Mouse (Mus musculus) cerebellum, adult (tissue): ENCODE results near the gene Tnfsfm13.
"Not testable (repeated sequence)": the region's sequence is repeated elsewhere in the genome, so short reads cannot be mapped to it uniquely, and the experiment has no call there.

Experiments used
- ATAC-seq: cut with Nextera tagmentation; 2 replicates; pipeline ENCODE4 v1.9.2; 2017; ENCODE audit warnings: mild to moderate bottlenecking, moderate library complexity, mixed read lengths; ENCODE audit not compliant: insufficient number of reproducible peaks, low FRiP score, low TSS enrichment

Tnfsfm13 gene

GRCm38 (mm10) chr11:69695361-69696181 is at the start of gene Tnfsfm13, which contains the start of gene Tnfsf12:
Gene Tnfsfm13 (minus strand): TSS chr11:69696098.
Gene Tnfsf12 (minus strand): TSS chr11:69695849.
- ATAC-seq, result peak; percentile 45; the same call in 1 of the 2 replicates

GRCm38 (mm10) chr11:69731408-69731807 is 35.5 kb upstream of the Tnfsfm13 start:
- ATAC-seq, result not testable (repeated sequence)

GRCm38 (mm10) chr11:69729063-69729462 is 33.2 kb upstream of the Tnfsfm13 start:
- ATAC-seq, result no peak

- no peak for ATAC-seq
Measured at GRCm38 (mm10) chr11:69725951-69726350, 30.1 kb upstream of the Tnfsfm13 start.

- ATAC-seq, result no peak
Measured at GRCm38 (mm10) chr11:69723074-69723473, 27.2 kb upstream of the Tnfsfm13 start.

DNA sequence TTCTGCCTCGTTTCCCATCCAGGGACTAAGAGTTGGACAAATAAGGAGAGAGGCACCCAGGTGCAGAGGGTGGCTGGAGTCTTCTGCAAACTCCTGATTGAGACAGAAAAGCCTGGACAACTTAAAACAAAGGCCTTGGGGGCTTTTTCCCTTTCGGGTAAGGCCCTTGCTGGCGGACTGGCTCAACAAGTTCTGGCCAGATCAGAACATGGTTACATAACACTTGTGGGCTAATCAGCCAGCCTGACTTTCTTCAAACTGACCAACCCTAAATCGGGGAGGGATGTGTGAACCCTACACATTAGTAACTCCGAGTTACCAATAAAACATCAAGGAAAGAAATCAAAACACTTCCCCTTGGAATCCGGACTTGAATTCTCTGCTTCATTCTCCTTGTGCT is 25.0 kb upstream of the Tnfsfm13 start:
- no peak for ATAC-seq

DNA sequence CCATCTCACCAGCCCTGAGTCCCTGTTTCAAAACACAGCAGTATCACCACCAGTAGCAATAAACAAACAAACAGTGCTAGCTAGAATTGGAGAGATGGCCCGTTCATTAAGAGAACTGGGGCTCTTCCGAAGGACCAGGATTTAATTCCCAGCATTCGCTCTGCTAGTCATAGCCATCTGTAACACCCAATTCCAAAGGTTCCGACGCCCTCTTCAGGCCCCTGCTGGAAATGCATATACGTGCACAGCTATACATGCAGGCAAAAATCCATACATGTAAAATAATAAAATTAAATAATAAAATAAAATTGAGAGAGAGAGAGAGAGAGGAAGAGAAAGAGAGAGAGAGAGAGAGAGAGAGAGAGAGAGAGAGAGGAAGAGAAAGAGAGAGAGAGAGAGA is 23.5 kb upstream of the Tnfsfm13 start:
- no peak for ATAC-seq

- ATAC-seq, result no peak
Measured at GRCm38 (mm10) chr11:69718661-69719060, 22.8 kb upstream of the Tnfsfm13 start.

GRCm38 (mm10) chr11:69716953-69717352 is 21.1 kb upstream of the Tnfsfm13 start:
- no peak for ATAC-seq

DNA sequence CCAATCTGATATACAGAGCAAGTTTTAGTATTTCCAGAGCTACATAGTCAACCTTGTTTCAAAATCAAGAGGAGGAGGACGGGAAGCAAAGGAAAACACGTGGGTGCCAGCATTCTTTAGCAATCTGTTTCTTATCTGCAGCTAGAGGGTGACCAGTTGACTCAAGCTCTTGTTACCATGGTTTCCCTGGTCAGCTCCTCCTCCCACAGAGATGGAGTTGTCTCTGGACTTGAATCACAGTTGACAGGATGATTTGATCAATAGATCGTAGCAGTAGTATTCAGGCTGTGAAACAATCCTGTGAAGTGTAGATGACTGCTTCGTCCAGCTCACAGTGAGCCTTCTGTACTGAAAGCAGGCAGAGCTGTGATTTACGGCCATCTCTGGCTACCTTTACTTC is 20.0 kb upstream of the Tnfsfm13 start:
- no peak for ATAC-seq

DNA sequence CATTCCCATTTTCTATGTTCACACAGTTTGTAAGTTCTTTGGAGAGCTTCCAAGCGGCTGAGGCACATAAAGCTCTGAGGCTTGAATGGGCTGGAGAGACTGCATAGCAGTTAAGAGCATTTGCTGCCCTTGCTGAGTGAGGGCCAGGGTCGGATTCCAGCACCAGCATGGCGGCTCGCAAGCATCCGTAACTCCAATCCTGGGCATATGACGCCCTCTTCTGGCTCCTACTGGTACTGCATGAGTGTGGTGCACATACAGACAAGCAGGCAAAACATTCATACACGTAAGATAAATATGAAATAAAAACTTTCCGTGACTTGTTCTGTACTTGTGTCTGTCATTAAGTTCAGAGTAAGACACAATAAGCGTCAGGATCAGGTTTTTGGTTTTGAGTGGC is 19.6 kb upstream of the Tnfsfm13 start:
- no peak for ATAC-seq

DNA sequence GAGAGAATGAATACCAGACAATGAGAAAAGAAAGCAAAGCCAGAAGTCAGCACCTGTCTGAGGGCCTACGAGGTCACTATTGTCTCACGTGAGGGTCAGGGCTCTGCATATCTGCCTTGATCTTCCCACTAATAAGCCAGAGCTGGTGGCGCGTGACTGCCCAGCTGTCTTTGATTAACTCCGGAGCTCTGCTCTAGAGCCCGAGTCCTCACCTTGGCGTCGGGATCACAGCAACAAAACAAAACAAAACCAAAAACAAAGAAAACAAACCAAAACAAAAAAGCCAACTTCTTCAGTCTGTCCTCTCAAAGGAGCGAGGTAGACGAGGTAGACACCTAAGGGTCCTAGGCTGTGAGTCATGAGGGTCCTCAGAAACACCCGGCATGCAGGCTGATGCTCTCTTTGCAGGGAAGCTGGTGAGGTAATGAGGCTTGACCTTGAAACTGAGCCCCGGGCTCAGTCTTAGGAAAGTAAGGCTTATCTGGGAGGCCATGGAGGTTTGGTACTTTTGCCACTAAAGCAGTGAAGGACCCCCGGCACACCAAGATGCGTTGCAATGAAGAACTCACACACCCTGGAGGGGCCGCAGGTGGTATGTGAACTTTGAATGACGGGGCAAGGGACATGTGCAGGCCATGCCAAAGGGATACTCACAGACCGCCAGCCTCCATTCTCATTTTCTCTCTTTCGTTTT is 18.9 kb upstream of the Tnfsfm13 start:
- no peak for ATAC-seq

DNA sequence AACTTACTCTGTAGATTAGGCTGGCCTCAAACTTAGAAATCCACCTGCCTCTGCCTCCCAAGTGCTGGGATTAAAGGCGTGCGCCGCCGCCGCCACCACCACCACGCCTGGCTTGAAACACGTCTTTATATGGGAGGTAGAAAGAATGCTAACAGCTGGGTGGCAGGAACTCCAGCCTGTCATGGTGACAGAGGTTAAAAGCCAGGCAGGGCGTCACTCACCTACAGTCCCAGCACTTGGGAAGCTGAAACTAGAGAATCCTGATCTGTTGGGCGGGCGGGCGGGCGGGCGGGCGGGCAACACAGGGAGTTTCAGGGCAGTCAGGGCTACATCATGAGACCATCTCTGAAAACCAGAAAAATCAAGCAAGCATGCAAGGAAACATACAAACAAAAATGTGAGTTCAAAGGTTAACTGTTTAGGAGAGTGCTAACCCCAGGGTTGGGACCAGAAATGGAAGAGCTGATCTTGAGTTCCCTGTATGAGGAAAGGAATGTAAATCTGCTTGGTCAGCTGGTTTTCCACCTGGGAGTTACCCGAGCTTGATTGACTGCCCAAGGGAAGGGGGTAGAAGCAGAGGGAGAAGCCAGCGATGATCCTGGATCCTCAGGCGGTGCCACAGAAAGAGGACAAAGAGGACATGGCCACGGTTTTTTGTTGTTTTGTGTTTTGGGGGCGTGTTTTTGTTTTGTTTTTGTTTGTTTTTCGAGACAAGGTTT is 17.2 kb upstream of the Tnfsfm13 start:
- no peak for ATAC-seq

DNA sequence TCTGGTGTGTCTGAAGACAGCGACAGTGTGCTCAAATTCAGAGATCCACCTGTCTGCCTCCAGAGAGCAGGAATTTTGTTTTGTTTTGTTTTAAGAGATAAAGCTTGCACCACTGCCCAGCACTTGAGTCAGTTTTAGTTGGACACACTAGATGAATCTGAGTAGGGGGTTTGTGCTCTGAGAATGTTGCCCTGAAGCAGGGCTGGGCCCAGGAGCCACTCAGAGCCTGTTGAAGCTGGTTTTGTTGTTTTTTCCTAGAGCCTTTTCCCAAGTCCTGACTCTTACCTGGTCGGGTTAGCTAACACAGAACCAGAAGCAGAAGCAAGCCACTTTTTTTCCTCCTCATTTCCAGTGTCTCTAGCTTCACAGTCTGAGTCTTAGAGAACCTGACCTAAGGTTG is 15.2 kb upstream of the Tnfsfm13 start:
- no peak for ATAC-seq

GRCm38 (mm10) chr11:69710470-69710869 is 14.6 kb upstream of the Tnfsfm13 start:
- ATAC-seq, result no peak

- ATAC-seq, result no peak
Measured at GRCm38 (mm10) chr11:69709554-69710446, 13.9 kb upstream of the Tnfsfm13 start.

DNA sequence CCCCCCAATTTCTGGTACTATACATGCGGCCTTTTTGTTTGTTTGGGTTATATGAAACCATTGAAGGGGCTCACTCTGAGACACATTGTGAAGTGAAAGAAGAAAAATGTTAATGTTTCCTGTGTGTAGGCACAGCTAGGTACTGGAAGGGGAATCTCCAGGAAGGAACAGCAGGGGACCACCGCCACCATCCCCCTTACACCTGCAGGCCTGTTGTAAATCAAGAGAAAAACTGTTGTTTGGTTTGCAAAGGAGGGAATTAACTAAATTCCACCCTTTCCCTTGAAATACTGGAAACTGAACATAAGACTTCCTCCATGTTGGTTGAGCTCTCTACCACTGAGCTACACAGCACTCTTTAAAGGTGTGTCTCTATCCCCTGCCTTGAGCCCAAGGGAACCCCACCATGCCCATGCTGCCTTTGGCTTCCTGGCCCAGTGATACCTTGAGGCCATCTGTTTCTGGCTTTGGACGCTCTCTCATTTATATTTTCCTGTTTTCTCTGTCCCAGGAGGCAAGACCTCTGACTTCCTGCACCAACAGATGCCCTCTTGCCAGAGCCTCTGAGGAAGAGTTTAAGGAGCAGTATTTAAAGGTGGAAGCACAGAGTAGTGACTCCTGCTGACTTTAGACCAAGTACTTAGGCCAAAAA is 12.8 kb upstream of the Tnfsfm13 start:
- no peak for ATAC-seq

DNA sequence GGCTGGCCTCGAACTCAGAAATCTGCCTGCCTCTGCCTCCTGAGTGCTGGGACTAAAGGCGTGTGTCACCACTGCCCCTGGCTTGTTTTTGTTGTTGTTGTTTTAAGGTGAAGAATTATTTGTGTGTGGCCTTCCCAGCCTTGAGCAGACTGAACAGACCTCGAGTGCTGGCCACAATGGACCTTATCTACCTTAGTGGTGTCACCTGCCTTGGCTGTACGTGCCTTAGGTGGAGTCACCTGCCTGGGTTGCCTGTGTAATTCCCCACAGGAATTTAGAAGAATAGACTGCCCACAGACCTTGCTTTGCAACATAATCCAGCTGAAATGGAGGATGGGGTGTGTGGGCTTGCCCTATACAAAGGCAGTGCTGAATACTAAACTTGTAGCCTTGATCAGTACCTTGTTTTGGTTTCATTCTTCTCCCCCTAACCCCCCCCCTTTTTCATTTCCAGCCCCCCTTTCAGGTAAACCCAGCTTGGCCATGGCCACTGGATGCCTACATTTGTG is 12.0 kb upstream of the Tnfsfm13 start:
- no peak for ATAC-seq

DNA sequence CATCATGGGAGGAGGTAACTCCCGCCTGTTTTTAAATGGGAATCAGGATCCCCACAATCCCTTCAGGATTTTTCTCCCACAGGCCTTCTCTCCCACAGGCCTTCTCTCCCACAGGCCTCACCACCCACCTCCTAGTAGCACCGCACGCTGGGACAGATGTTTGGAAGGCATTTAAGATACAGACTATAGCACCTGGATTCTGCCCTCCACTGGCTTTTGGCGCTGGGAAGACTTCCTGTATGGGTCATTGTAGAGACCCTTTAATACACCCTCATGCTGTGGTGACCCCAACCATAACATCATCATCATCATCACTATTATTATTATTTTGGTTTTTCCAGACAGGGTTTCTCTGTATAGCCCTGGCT is 11.6 kb upstream of the Tnfsfm13 start:
- ATAC-seq, result no peak
